Mouse (Mus musculus) CH12.LX (cell line): Measurements from ENCODE around the gene C2cd4a. TPM values are rescaled to one million over a fixed set of nuclear protein-coding genes. Genes with fewer than 3 reads are reported as not detected.

ENCODE experiments used
- DNase-seq: peaks from one replicate; pipeline ENCODE4 v3.0.0-alpha.2; 2013; ENCODE audit errors: extremely low read depth
- H3K27ac ChIP-seq: 2 replicates; pipeline ENCODE4 v1.5.1; 2012; ENCODE audit warnings: low read depth, mild to moderate bottlenecking, control low read depth, moderate library complexity; ENCODE audit not compliant: insufficient read depth
- H3K27me3 ChIP-seq: replicated peaks from 2 replicates; pipeline ENCODE3; 2012; ENCODE audit warnings: inconsistent platforms
- H3K36me3 ChIP-seq, 2 experiments: replicated peaks in 1 of 2; 2 replicates each; pipeline versions ENCODE3 to v1.6.1; 2012; ENCODE audit warnings: inconsistent platforms in 1 of 2, low read length in 1 of 2, mild to moderate bottlenecking in 1 of 2, mixed read lengths in 1 of 2, moderate library complexity in 1 of 2; ENCODE audit not compliant: control insufficient read depth in 1 of 2, insufficient read depth in 1 of 2
- H3K4me1 ChIP-seq, 2 experiments: 2 replicates each; pipeline ENCODE4 v1.6.1; 2012; ENCODE audit warnings: inconsistent platforms in 1 of 2, moderate library complexity in 1 of 2; ENCODE audit not compliant: insufficient read depth in 2 of 2, control insufficient read depth in 1 of 2
- H3K4me2 ChIP-seq: 2 replicates; pipeline ENCODE4 v1.6.1; 2012; ENCODE audit warnings: low read depth, mild to moderate bottlenecking, control low read depth; ENCODE audit not compliant: poor library complexity, insufficient read depth, severe bottlenecking
- H3K4me3 ChIP-seq, 3 experiments: fragments of 150-350 bp in 1 of 3; sonication (generic) in 1 of 3; replicated peaks in 1 of 3; 2 replicates each; pipeline versions ENCODE3 to v1.5.1; 2011 to 2012; ENCODE audit warnings: low read depth in 2 of 3, low read length in 2 of 3, mild to moderate bottlenecking in 2 of 3, moderate library complexity in 2 of 3, control low read depth in 1 of 3, improper control_type of control experiment in 1 of 3, inconsistent platforms in 1 of 3, mixed read lengths in 1 of 3; ENCODE audit not compliant: poor library complexity in 1 of 3
- H3K79me2 ChIP-seq: replicated peaks from 2 replicates; pipeline ENCODE4 v1.6.1; 2012; ENCODE audit warnings: mild to moderate bottlenecking, moderate library complexity; ENCODE audit not compliant: control insufficient read depth, poor library complexity, insufficient read depth, severe bottlenecking; ENCODE audit errors: extremely low read depth
- H3K9ac ChIP-seq: 2 replicates; pipeline ENCODE4 v1.6.1; 2012; ENCODE audit warnings: low read depth, mild to moderate bottlenecking, control low read depth, moderate library complexity; ENCODE audit not compliant: insufficient read depth
- H3K9me3 ChIP-seq: replicated peaks from 2 replicates; pipeline ENCODE3; 2012; ENCODE audit warnings: low read length, inconsistent platforms, mixed read lengths
- BHLHE40 ChIP-seq: IDR thresholded peaks from 2 replicates; pipeline ENCODE4 v1.6.1; 2011; ENCODE audit warnings: mild to moderate bottlenecking, low read depth, low read length, improper control_type of control experiment
- CHD1 ChIP-seq: IDR thresholded peaks from 2 replicates; pipeline ENCODE4 v1.6.1; 2012; ENCODE audit warnings: low read depth, low read length, improper control_type of control experiment, inconsistent platforms
- CTCF ChIP-seq, 2 experiments: IDR thresholded peaks in 1 of 2; conservative IDR thresholded peaks in 1 of 2; 2 replicates each; pipeline ENCODE4 v1.5.1; 2011 to 2012; ENCODE audit warnings: low read depth in 2 of 2, low read length in 2 of 2, improper control_type of control experiment in 1 of 2, inconsistent platforms in 1 of 2, mild to moderate bottlenecking in 1 of 2, moderate library complexity in 1 of 2
- E2F4 ChIP-seq: IDR thresholded peaks from 2 replicates; pipeline ENCODE4 v1.6.1; 2011; ENCODE audit warnings: low read depth, low read length, improper control_type of control experiment; ENCODE audit not compliant: insufficient replicate concordance
- EP300 ChIP-seq: IDR thresholded peaks from 2 replicates; pipeline ENCODE4 v1.6.1; 2011; ENCODE audit warnings: low read length, improper control_type of control experiment
- GABPA ChIP-seq: IDR thresholded peaks from 2 replicates; pipeline ENCODE4 v1.6.1; 2012; ENCODE audit warnings: low read depth, low read length, improper control_type of control experiment, inconsistent platforms; ENCODE audit not compliant: insufficient replicate concordance
- HCFC1 ChIP-seq: IDR thresholded peaks from 2 replicates; pipeline ENCODE4 v1.6.1; 2012; ENCODE audit warnings: low read depth, mild to moderate bottlenecking, inconsistent platforms, low read length, improper control_type of control experiment
- IRF4 ChIP-seq: IDR thresholded peaks from 2 replicates; pipeline ENCODE4 v1.6.1; 2014; ENCODE audit warnings: low read depth, mild to moderate bottlenecking, inconsistent platforms, low read length, improper control_type of control experiment
- JUN ChIP-seq: IDR thresholded peaks from 2 replicates; pipeline ENCODE4 v1.6.1; 2011; ENCODE audit warnings: low read depth, mild to moderate bottlenecking, low read length, improper control_type of control experiment, moderate library complexity; ENCODE audit not compliant: insufficient read depth
- JUND ChIP-seq: conservative IDR thresholded peaks from 2 replicates; pipeline ENCODE4 v1.6.1; 2011; ENCODE audit warnings: low read depth, low read length, improper control_type of control experiment
- MAFK ChIP-seq: IDR thresholded peaks from 2 replicates; pipeline ENCODE4 v1.6.1; 2011; ENCODE audit warnings: low read length, improper control_type of control experiment; ENCODE audit not compliant: insufficient replicate concordance
- MAX ChIP-seq: IDR thresholded peaks from 2 replicates; pipeline ENCODE4 v1.6.1; 2011; ENCODE audit warnings: low read length, improper control_type of control experiment
- MEF2A ChIP-seq: IDR thresholded peaks from 2 replicates; pipeline ENCODE4 v1.6.1; 2014; ENCODE audit warnings: low read depth, mild to moderate bottlenecking, inconsistent platforms, low read length, improper control_type of control experiment, borderline replicate concordance
- MYC ChIP-seq: IDR thresholded peaks from 2 replicates; pipeline ENCODE4 v1.6.1; 2011; ENCODE audit warnings: low read depth, mild to moderate bottlenecking, improper control_type of control experiment, low read length
- POLR2A ChIP-seq: IDR thresholded peaks from 2 replicates; pipeline ENCODE4 v1.6.1; 2011; ENCODE audit warnings: low read depth, mild to moderate bottlenecking, improper control_type of control experiment, low read length
- RAD21 ChIP-seq: IDR thresholded peaks from 2 replicates; pipeline ENCODE4 v1.6.1; 2011; ENCODE audit warnings: low read depth, mild to moderate bottlenecking, low read length, improper control_type of control experiment, moderate library complexity
- SIN3A ChIP-seq: IDR thresholded peaks from 2 replicates; pipeline ENCODE4 v1.6.1; 2012; ENCODE audit warnings: low read length, improper control_type of control experiment, inconsistent platforms
- SMC3 ChIP-seq: IDR thresholded peaks from 2 replicates; pipeline ENCODE4 v1.6.1; 2011; ENCODE audit warnings: low read depth, low read length, improper control_type of control experiment
- TCF12 ChIP-seq: IDR thresholded peaks from 2 replicates; pipeline ENCODE4 v1.6.1; 2014; ENCODE audit warnings: low read depth, mild to moderate bottlenecking, inconsistent platforms, low read length, improper control_type of control experiment
- ZC3H11A ChIP-seq: IDR thresholded peaks from 2 replicates; pipeline ENCODE4 v1.6.1; 2012; ENCODE audit warnings: low read depth, mild to moderate bottlenecking, inconsistent platforms, low read length, improper control_type of control experiment
- ZKSCAN1 ChIP-seq: IDR thresholded peaks from 2 replicates; pipeline ENCODE4 v1.6.1; 2012; ENCODE audit warnings: low read depth, inconsistent platforms, low read length, improper control_type of control experiment, borderline replicate concordance
- ZMIZ1 ChIP-seq: IDR thresholded peaks from 2 replicates; pipeline ENCODE4 v1.6.1; 2012; ENCODE audit warnings: low read depth, mild to moderate bottlenecking, inconsistent platforms, low read length, improper control_type of control experiment
- ZNF384 ChIP-seq: IDR thresholded peaks from 2 replicates; pipeline ENCODE4 v1.6.1; 2012; ENCODE audit warnings: low read depth, low read length, improper control_type of control experiment, inconsistent platforms
- dilution Hi-C: fragments of 300-500 bp; cut with MboI; formaldehyde crosslinking; loops from 2 replicates; pipeline ENCODE4 v1.14.3; 2020; ENCODE audit warnings: low sequenced_read_pairs; ENCODE audit not compliant: extremely low pct_unique_long_range_greater_than_20kb, extremely low pct_ligation_motif_present
- in situ Hi-C: fragments of 300-500 bp; cut with MboI; formaldehyde crosslinking; loops from 3 replicates; pipeline ENCODE4 v1.14.3; 2019; ENCODE audit warnings: low sequenced_read_pairs, low pct_ligation_motif_present, low pct_unique_long_range_greater_than_20kb, mixed read lengths
- polyA plus RNA-seq: library from polyadenylated mRNA; unstranded; fragments of >175 nt; gene quantifications from 2 replicates; pipeline ENCODE4 v1.2.1, GENCODE M21; 2012; ENCODE audit warnings: low read depth; ENCODE audit not compliant: insufficient read length
- total RNA-seq, 2 experiments: library from RNA; depleted of rRNA; stranded (reverse); fragments of 300-350 nt in 1 of 2; fragments of >200 nt in 1 of 2; gene quantifications; 2 replicates each; pipeline ENCODE4 v1.2.3; 2012 to 2014

C2cd4a gene
- total and polyA plus RNA-seq, 3 experiments: 0.16 TPM; not detected in 2

DNA sequence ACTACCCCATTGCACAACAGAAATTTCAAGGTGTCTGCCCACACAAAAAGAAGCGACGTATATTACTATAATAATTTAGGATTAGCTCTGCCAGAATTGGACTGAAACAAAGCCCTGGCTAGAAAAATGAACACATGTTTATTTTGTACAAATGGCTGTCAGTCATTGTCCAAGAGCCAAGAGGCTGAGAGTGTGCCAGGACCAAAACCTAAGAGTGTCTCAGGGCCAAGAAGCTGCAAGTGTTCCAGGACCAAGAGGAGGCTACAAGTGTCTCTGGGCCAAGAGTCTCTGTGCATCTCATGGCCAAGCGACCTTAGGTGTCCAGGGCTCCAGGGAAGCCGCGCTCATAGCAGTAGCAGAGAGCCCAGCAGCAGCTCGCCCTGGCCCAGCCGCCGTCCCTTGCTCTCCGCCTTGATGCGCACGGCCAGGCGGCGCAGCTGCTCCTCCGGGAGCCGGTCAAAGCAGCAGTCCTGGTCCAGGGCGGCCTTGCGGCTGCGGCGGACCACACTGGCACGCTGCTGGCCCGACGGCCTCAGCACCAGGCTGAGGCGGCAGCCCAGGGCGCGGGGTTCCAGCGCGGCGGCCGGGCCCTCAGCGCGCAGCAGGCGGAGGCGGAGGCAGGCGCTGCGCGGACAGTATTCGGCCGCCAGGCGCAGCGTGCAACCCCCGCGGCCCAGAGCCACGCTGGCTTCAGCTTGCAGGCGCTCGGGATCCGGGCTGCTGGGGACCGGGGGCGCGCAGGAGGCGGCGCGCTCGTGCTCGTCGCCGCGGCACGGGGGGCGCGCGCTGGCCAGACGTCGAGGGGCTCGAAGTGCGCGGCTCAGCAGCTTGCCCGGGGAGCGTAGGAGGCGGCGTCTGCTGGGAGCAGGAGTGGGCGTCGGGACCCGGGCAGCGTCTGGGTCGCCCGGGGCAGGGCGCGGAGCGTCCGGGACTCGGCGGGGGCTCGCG is 1.4 kb downstream of the C2cd4a start:
- H3K4me2 ChIP-seq: no peak overlapping the region
- no peaks in the 10 kb centered on the region for H3K79me2 ChIP-seq
- dilution Hi-C loops: no loop called here
- no peak for TF ChIP-seq BHLHE40
- no peak for TF ChIP-seq ZMIZ1
- TF ChIP-seq MYC: no peak
- TF ChIP-seq MEF2A: no peak
- TF ChIP-seq RAD21: no peak
- TF ChIP-seq JUN: no peak
- TF ChIP-seq IRF4: no peak
- TF ChIP-seq CTCF (conservative IDR thresholded peaks at IDR 0.05 in 1 of 2, IDR thresholded peaks at IDR 0.05 in 1 of 2; ENCODE audit: low read depth in 2 of 2, low read length in 2 of 2): no peak
- no peak for TF ChIP-seq SIN3A
- no peak for TF ChIP-seq ZC3H11A
- no peak for TF ChIP-seq CHD1
- no peak for TF ChIP-seq HCFC1
- TF ChIP-seq MAX: no peak
- TF ChIP-seq POLR2A: no peak
- no peak for TF ChIP-seq SMC3
- TF ChIP-seq EP300: no peak
- TF ChIP-seq GABPA: no peak
- TF ChIP-seq ZKSCAN1: no peak
- TF ChIP-seq ZNF384: no peak
- TF ChIP-seq MAFK: no peak
- H3K27me3 ChIP-seq: no peaks in the 10 kb centered on the region
- H3K9me3 ChIP-seq: peaks cover 4% of the 10 kb centered on the region
- no peaks in the 10 kb centered on the region for H3K36me3 ChIP-seq
- no peak overlapping the region for H3K9ac ChIP-seq
- H3K27ac ChIP-seq: no peak overlapping the region
- DNase-seq: no peak
- peaks cover 3 to 12% of the 10 kb centered on the region in 2 experiments; a peak in 3 of 4 replicates for H3K4me1 ChIP-seq
- in situ Hi-C loops: loop anchor here (5.0 kb wide), 1 partner anchor 137 kb away; no protein-coding TSS in a partner anchor
- no peak overlapping the region for H3K4me3 ChIP-seq

DNA sequence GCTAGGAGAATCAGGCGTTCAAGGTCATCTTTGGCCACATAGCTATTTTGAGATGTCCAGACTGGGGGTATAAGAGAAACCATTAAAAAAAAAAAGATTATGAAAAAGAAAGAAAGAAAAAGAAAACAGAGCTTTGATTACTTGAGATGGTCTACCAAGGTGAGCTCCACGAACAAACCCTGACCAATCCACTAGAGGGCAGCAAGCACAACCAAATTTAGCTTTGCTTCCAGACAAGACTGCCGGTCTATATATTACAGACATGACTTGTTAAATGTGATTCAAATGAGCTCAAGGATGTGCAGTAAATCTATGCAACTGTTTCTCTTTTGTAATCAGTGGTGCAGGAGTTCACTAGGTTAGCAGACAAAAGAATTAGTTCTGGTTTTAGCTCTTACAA is 3.9 kb downstream of the C2cd4a start:
- dilution Hi-C loops: no loop called here
- no peak overlapping the region; the same call in 1 of the 2 replicates for H3K4me2 ChIP-seq
- H3K27ac ChIP-seq: no peak overlapping the region
- H3K36me3 ChIP-seq: no peaks in the 10 kb centered on the region
- in situ Hi-C loops: no loop called here
- no peak for TF ChIP-seq BHLHE40
- 0 out of 2 replicates have a peak, but pooled peaks have one; percentile 27 for TF ChIP-seq JUND
- 0 out of 2 replicates have a peak, but pooled peaks have one; percentile 43 for TF ChIP-seq E2F4
- TF ChIP-seq CTCF (conservative IDR thresholded peaks at IDR 0.05 in 1 of 2, IDR thresholded peaks at IDR 0.05 in 1 of 2; ENCODE audit: low read depth in 2 of 2, low read length in 2 of 2): peak; percentile 51 to 82
- peak; percentile 81 for TF ChIP-seq RAD21
- TF ChIP-seq MEF2A: peak; percentile 41; the same call in 1 of the 2 replicates
- peak; percentile 78 for TF ChIP-seq SMC3
- peak; percentile 68 for TF ChIP-seq ZC3H11A
- TF ChIP-seq TCF12: no peak
- no peaks in the 10 kb centered on the region for H3K27me3 ChIP-seq
- peaks cover 7% of the 10 kb centered on the region for H3K9me3 ChIP-seq
- DNase-seq: peak; percentile 63
- no peaks in the 10 kb centered on the region for H3K79me2 ChIP-seq
- H3K4me1 ChIP-seq: peaks cover 3 to 12% of the 10 kb centered on the region in 2 experiments; a peak in 2 of 4 replicates
- no peak overlapping the region for H3K9ac ChIP-seq
- H3K4me3 ChIP-seq: no peak overlapping the region
